In the genomic region with DNA sequence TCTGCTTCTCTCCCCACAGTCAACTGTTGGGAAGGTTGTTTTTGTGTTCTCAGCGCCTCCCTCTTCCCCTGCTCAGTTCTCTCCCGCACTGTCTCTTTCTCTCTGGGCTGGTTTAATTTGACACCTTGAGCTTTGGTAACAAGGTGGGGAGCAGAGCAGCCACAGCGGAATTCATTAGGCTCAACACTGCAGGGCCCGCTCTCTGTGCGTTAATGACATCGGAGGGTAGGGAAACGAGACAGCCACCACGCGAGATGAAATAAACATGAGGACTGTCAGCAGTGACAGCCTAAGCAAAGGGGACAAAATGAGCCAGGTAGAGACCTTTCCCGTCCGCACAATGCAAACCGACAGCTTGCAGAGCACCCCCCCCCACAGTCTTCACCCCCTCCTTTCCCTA, we compare ENCODE assay signal across 10 mouse cellular contexts.
DNase-seq lines count a peak whose midpoint lies in the region; ATAC-seq and TF ChIP-seq lines count a peak whose summit lies in the region.
"Had no signal": no experiment of that assay in that cellular context is flagged by ENCODE, and none has a peak within 500 bp of the region (broad histone marks: within the 10 kb centered on the region; RNA-seq: fewer than 3 reads in every experiment).

No protein-coding gene starts in this region.

- no peaks in the 10 kb centered on the region for H3K27me3 ChIP-seq in forebrain, postnatal 0 days (ENCODE audit: insufficient read depth, low read length)
- H3K27me3 ChIP-seq in midbrain, embryonic 12.5 days: 0 out of 2 replicates have a peak, but pooled peaks cover 3% of the 10 kb centered on the region
- no peaks in the 10 kb centered on the region for H3K27me3 ChIP-seq in stomach, postnatal 0 days (ENCODE audit: control insufficient read depth, insufficient read depth, low read length)

- H3K4me1 ChIP-seq in forebrain, postnatal 0 days (ENCODE audit: insufficient read depth): peaks cover 24% of the 10 kb centered on the region
- H3K4me1 ChIP-seq in midbrain, embryonic 12.5 days: peaks cover 53% of the 10 kb centered on the region
- H3K4me1 ChIP-seq in stomach, postnatal 0 days (replicated peaks; ENCODE audit: control insufficient read depth, insufficient read depth): no peaks in the 10 kb centered on the region; the same call in none of the 2 replicates

- H3K27ac ChIP-seq in layer of hippocampus, adult 2 months: peak overlapping the region; percentile 15; the same call in 1 of the 2 replicates
- H3K27ac ChIP-seq in forebrain, postnatal 0 days (ENCODE audit: low read depth, low read length): peak overlapping the region; percentile 60
- H3K27ac ChIP-seq in midbrain, embryonic 12.5 days (replicated peaks): peak overlapping the region; percentile 89
- H3K27ac ChIP-seq in stomach, postnatal 0 days (replicated peaks): peak overlapping the region; percentile 67

- peak overlapping the region; percentile 31 for H3K4me2 ChIP-seq in forebrain, postnatal 0 days (ENCODE audit: low read depth)
- H3K4me2 ChIP-seq in midbrain, embryonic 12.5 days (replicated peaks): peak overlapping the region; percentile 26
- no peak overlapping the region for H3K4me2 ChIP-seq in stomach, postnatal 0 days (replicated peaks; ENCODE audit: low read depth)
- H3K4me2 ChIP-seq: heart, embryonic 11.5 days had no signal

- H3K36me3 ChIP-seq in forebrain, postnatal 0 days (ENCODE audit: insufficient read depth): no peaks in the 10 kb centered on the region
- no peaks in the 10 kb centered on the region for H3K36me3 ChIP-seq in midbrain, embryonic 12.5 days
- H3K36me3 ChIP-seq in stomach, postnatal 0 days (ENCODE audit: control insufficient read depth, insufficient read depth, low read length): no peaks in the 10 kb centered on the region

- no peak overlapping the region for H3K4me3 ChIP-seq in layer of hippocampus, adult 2 months
- no peak overlapping the region for H3K4me3 ChIP-seq in forebrain, postnatal 0 days (ENCODE audit: low read depth, low read length)
- H3K4me3 ChIP-seq in midbrain, embryonic 12.5 days: no peak overlapping the region
- no peak overlapping the region for H3K4me3 ChIP-seq in stomach, postnatal 0 days (ENCODE audit: low read depth, low read length)

- ATAC-seq in forebrain, postnatal 0 days: peak; percentile 61
- ATAC-seq in midbrain, embryonic 12.5 days (ENCODE audit: low FRiP score, low read depth): peak; percentile 87
- ATAC-seq in stomach, postnatal 0 days (ENCODE audit: low FRiP score, low TSS enrichment): no peak

- no peak for TF ChIP-seq CTCF in layer of hippocampus, adult 2 months (conservative IDR thresholded peaks at IDR 0.05)
- no peak for TF ChIP-seq CTCF in forebrain, postnatal 0 days (IDR thresholded peaks at IDR 0.05; ENCODE audit: low read depth)
- no peak for TF ChIP-seq CTCF in stomach, postnatal 0 days (IDR thresholded peaks at IDR 0.05; ENCODE audit: low read depth)

- intact Hi-C loops in gastrocnemius, postnatal 14 days (cut with DNase I; ENCODE audit: low total_unique reads): no loop called here

- H3K9me3 ChIP-seq in forebrain, postnatal 0 days (ENCODE audit: low read length): no peaks in the 10 kb centered on the region
- no peaks in the 10 kb centered on the region for H3K9me3 ChIP-seq in midbrain, embryonic 12.5 days
- H3K9me3 ChIP-seq in stomach, postnatal 0 days (ENCODE audit: control insufficient read depth, low read length): no peaks in the 10 kb centered on the region

- TF ChIP-seq EP300 in stomach, postnatal 0 days (optimal IDR thresholded peaks at IDR 0.05): no peak

- WGBS in forebrain, postnatal 0 days: 8% methylated on average over 12 of the region's 12 CpGs
- WGBS in midbrain, embryonic 12.5 days: 13% methylated on average over 12 of the region's 12 CpGs
- WGBS in stomach, postnatal 0 days: 39% methylated on average over 12 of the region's 12 CpGs

- no peak for DNase-seq in layer of hippocampus, adult 2 months (ENCODE audit: low spot score in 2 of 2)
- no peak for DNase-seq in layer of hippocampus, postnatal 14 days (ENCODE audit: low spot score in 2 of 2)
- DNase-seq in forebrain, postnatal 0 days: peak; percentile 32
- DNase-seq in stomach, postnatal 0 days (ENCODE audit: low spot score): no peak
- DNase-seq in gastrocnemius, postnatal 14 days: no peak
- no peak for DNase-seq in MN1 (ENCODE audit: low spot score)
- DNase-seq in lung, postnatal 4 days: no peak
- DNase-seq: kidney, adult 11 months had no signal

- no peak overlapping the region for H3K9ac ChIP-seq in forebrain, postnatal 0 days
- 0 out of 2 replicates have a peak overlapping the region, but pooled peaks have one; percentile 15 for H3K9ac ChIP-seq in midbrain, embryonic 12.5 days (replicated peaks)
- no peak overlapping the region for H3K9ac ChIP-seq in stomach, postnatal 0 days (ENCODE audit: low read length)

Comparison
In these comparisons a context has a peak if more than half of its experiments do, and no peak if none do; other contexts are left out.
1. H3K27ac ChIP-seq: peak in every context shown above with its lines; median percentile 89 in midbrain, embryonic 12.5 days; 67 in stomach, postnatal 0 days; 60 in forebrain, postnatal 0 days; 15 in layer of hippocampus, adult 2 months.